Comparison of ENCODE assay signal across 8 mouse cellular contexts in genomic region chr9:120111156-120111945, GRCm38 (mm10). TPM values are rescaled to one million over a fixed set of nuclear protein-coding genes. Genes with fewer than 3 reads are reported as not detected.
DNase-seq lines count a peak whose midpoint lies in the region; ATAC-seq and TF ChIP-seq lines count a peak whose summit lies in the region.

No protein-coding gene starts in this region.

- H3K36me3 ChIP-seq in heart, embryonic 14.5 days (ENCODE audit: control insufficient read depth, insufficient read depth, low read length) = 0 out of 2 replicates have a peak, but pooled peaks cover under 1% of the 10 kb centered on the region
- peaks cover 0 to 29% of the 10 kb centered on the region in 2 experiments; a peak in 2 of 4 replicates for H3K36me3 ChIP-seq in MEL (ENCODE audit: control insufficient read depth in 1 of 2, insufficient read depth in 2 of 2, low read length in 2 of 2)
- H3K36me3 ChIP-seq in hindbrain, embryonic 12.5 days = no peaks in the 10 kb centered on the region
- no peaks in the 10 kb centered on the region for H3K36me3 ChIP-seq in midbrain, embryonic 11.5 days (ENCODE audit: control insufficient read depth, insufficient read depth, low read length)

- peak overlapping the region; percentile 85 for H3K4me2 ChIP-seq in heart, embryonic 14.5 days (ENCODE audit: low read length)
- H3K4me2 ChIP-seq in hindbrain, embryonic 12.5 days (replicated peaks) = peak overlapping the region; percentile 60
- peak overlapping the region; percentile 63 for H3K4me2 ChIP-seq in midbrain, embryonic 11.5 days

- no peak for TF ChIP-seq RAD21 in MEL (IDR thresholded peaks at IDR 0.05; ENCODE audit: low read depth, low read length)

- TF ChIP-seq CTCF in MEL (IDR thresholded peaks at IDR 0.05 in 2 of 3, conservative IDR thresholded peaks at IDR 0.05 in 1 of 3; ENCODE audit: control insufficient read depth in 1 of 3, insufficient read depth in 1 of 3, low read depth in 2 of 3, low read length in 3 of 3, poor library complexity in 1 of 3, severe bottlenecking in 1 of 3) = no peak; a peak in 1 of 6 replicates

- no peak for ATAC-seq in heart, embryonic 14.5 days (ENCODE audit: insufficient number of reproducible peaks, insufficient read depth, low FRiP score, low read depth)
- ATAC-seq in hindbrain, embryonic 12.5 days (ENCODE audit: low FRiP score) = no peak
- no peak for ATAC-seq in midbrain, embryonic 11.5 days (ENCODE audit: low FRiP score)

- H3K4me3 ChIP-seq in heart, embryonic 14.5 days (ENCODE audit: control insufficient read depth in 1 of 2, insufficient read depth in 1 of 2, low read depth in 1 of 2, low read length in 2 of 2) = peak overlapping the region; percentile 83 to 93
- H3K4me3 ChIP-seq in MEL (ENCODE audit: control insufficient read depth in 1 of 2, insufficient read depth in 1 of 2, low read depth in 2 of 2, low read length in 2 of 2) = peak overlapping the region; percentile 54 to 66
- peak overlapping the region; percentile 85 for H3K4me3 ChIP-seq in hindbrain, embryonic 12.5 days
- peak overlapping the region; percentile 78 for H3K4me3 ChIP-seq in midbrain, embryonic 11.5 days (ENCODE audit: low read depth, low read length)

- H3K4me1 ChIP-seq in heart, embryonic 14.5 days (ENCODE audit: control insufficient read depth in 2 of 2, insufficient read depth in 2 of 2, low read length in 2 of 2) = peaks cover 6 to 15% of the 10 kb centered on the region in 2 experiments
- H3K4me1 ChIP-seq in MEL (ENCODE audit: control insufficient read depth in 1 of 2, insufficient read depth in 2 of 2, low read length in 2 of 2) = peaks cover 14 to 31% of the 10 kb centered on the region in 2 experiments
- H3K4me1 ChIP-seq in hindbrain, embryonic 12.5 days = peaks cover 7% of the 10 kb centered on the region
- peaks cover 5% of the 10 kb centered on the region; the same call in 1 of the 2 replicates for H3K4me1 ChIP-seq in midbrain, embryonic 11.5 days (ENCODE audit: control insufficient read depth, insufficient read depth, low read length)

- no peak for TF ChIP-seq EP300 in MEL (IDR thresholded peaks at IDR 0.05; ENCODE audit: low read depth in 1 of 2, low read length in 2 of 2)

- H3K9me3 ChIP-seq in heart, embryonic 14.5 days (ENCODE audit: control insufficient read depth, low read length) = no peaks in the 10 kb centered on the region
- no peaks in the 10 kb centered on the region for H3K9me3 ChIP-seq in MEL (replicated peaks; ENCODE audit: insufficient read depth, low read length)
- H3K9me3 ChIP-seq in hindbrain, embryonic 12.5 days (replicated peaks) = no peaks in the 10 kb centered on the region
- H3K9me3 ChIP-seq in midbrain, embryonic 11.5 days (ENCODE audit: control insufficient read depth, low read length) = no peaks in the 10 kb centered on the region

- no peaks in the 10 kb centered on the region for H3K27me3 ChIP-seq in heart, embryonic 14.5 days (ENCODE audit: control insufficient read depth, insufficient read depth, low read length)
- no peaks in the 10 kb centered on the region for H3K27me3 ChIP-seq in MEL (ENCODE audit: control insufficient read depth in 1 of 2, insufficient read depth in 2 of 2, low read length in 2 of 2)
- H3K27me3 ChIP-seq in hindbrain, embryonic 12.5 days = no peaks in the 10 kb centered on the region
- no peaks in the 10 kb centered on the region for H3K27me3 ChIP-seq in midbrain, embryonic 11.5 days (ENCODE audit: control insufficient read depth, insufficient read depth, low read length)

- H3K27ac ChIP-seq in heart, embryonic 14.5 days (replicated peaks in 1 of 2; ENCODE audit: control insufficient read depth in 1 of 2, insufficient read depth in 1 of 2, low read depth in 2 of 2, low read length in 2 of 2) = peak overlapping the region; percentile 33 to 95; a peak in 3 of 4 replicates
- peak overlapping the region; percentile 97 for H3K27ac ChIP-seq in MEL (ENCODE audit: control insufficient read depth, low read depth, low read length)
- peak overlapping the region; percentile 94 for H3K27ac ChIP-seq in hindbrain, embryonic 12.5 days
- no peak overlapping the region for H3K27ac ChIP-seq in midbrain, embryonic 11.5 days (ENCODE audit: low read depth, low read length)

- H3K79me2 ChIP-seq in MEL (ENCODE audit: control insufficient read depth, insufficient read depth, low read length, poor library complexity) = peaks cover 27% of the 10 kb centered on the region

- DNase-seq in heart, postnatal 4 days = no peak
- DNase-seq in MEL (ENCODE audit: low read depth, low spot score) = no peak
- DNase-seq in midbrain, embryonic 11.5 days (ENCODE audit: low spot score, missing footprints) = no peak
- no peak for DNase-seq in right cerebral cortex, postnatal 36 days (ENCODE audit: low spot score in 2 of 2)
- DNase-seq in cerebellum, adult 11-12 months = no peak
- no peak for DNase-seq in adrenal gland, adult (ENCODE audit: inconsistent age in 2 of 2, low spot score in 1 of 2)

- no peak; a peak in 1 of 4 replicates for TF ChIP-seq POLR2A in MEL (IDR thresholded peaks at IDR 0.05; ENCODE audit: control insufficient read depth in 1 of 2, insufficient read depth in 1 of 2, low read depth in 1 of 2, low read length in 2 of 2, poor library complexity in 1 of 2)

- WGBS in heart, embryonic 14.5 days = 74% methylated on average over 15 of the region's 15 CpGs
- 82% methylated on average over 15 of the region's 15 CpGs for WGBS in hindbrain, embryonic 12.5 days
- 81% methylated on average over 15 of the region's 15 CpGs for WGBS in midbrain, embryonic 11.5 days

- peak overlapping the region; percentile 86 for H3K9ac ChIP-seq in heart, embryonic 14.5 days (ENCODE audit: low read length)
- H3K9ac ChIP-seq in MEL (ENCODE audit: control insufficient read depth, low read depth, low read length, poor library complexity, severe bottlenecking) = peak overlapping the region; percentile 76
- peak overlapping the region; percentile 51; the same call in 1 of the 2 replicates for H3K9ac ChIP-seq in hindbrain, embryonic 12.5 days
- H3K9ac ChIP-seq in midbrain, embryonic 11.5 days (ENCODE audit: low read length) = peak overlapping the region; percentile 81

TF ChIP-seq in MEL, 35 proteins besides CTCF, POLR2A, EP300 and RAD21 (continues in another document):
- TF ChIP-seq GATA1 (IDR thresholded peaks at IDR 0.05; ENCODE audit: low read depth, low read length) (no peak), NELFE (IDR thresholded peaks at IDR 0.05; ENCODE audit: low read depth, low read length) (no peak), MYC (IDR thresholded peaks at IDR 0.05; ENCODE audit: low read depth, low read length) (0 out of 2 replicates have a peak, but pooled peaks have one; percentile 56), USF1 (IDR thresholded peaks at IDR 0.05; ENCODE audit: low read depth, low read length) (peak; percentile 57; the same call in 1 of the 2 replicates), NRF1 (IDR thresholded peaks at IDR 0.05; ENCODE audit: insufficient read depth, low read depth, low read length, poor library complexity, severe bottlenecking) (no peak), HCFC1 (IDR thresholded peaks at IDR 0.05; ENCODE audit: low read depth, low read length) (no peak), TBP (IDR thresholded peaks at IDR 0.05; ENCODE audit: low read depth, low read length) (peak; percentile 12; the same call in 1 of the 2 replicates)

RNA-seq across cellular contexts. Expression of gene Slc25a38, which starts 1.2 kb away (rescaled TPM):
- 15.9 and 19.5 TPM in 2 replicates for polyA plus RNA-seq in heart, embryonic 14.5 days (2014; fragmentation: Nextera tagmentation; extraction: Ambion mirVana)
- total RNA-seq in heart, postnatal 4 days (2021) = 1 to 10 TPM; 8.3 to 8.8 TPM
- total RNA-seq in MEL (2012; rRNA removed) = 76.1 and 87.6 TPM in 2 replicates
- 10 to 100 TPM in 1 of 2 experiments, not detected in 1; 81.3 TPM for polyA plus RNA-seq in MEL (2012; ENCODE audit: insufficient read depth in 1 of 2, insufficient read length in 2 of 2, low read depth in 1 of 2, low replicate concordance in 2 of 2, missing spikeins in 1 of 2)
- 35.0 and 38.0 TPM in 2 replicates for polyA plus RNA-seq in hindbrain, embryonic 12.5 days (2016; fragmentation: Nextera tagmentation; extraction: Ambion mirVana)
- polyA plus RNA-seq in midbrain, embryonic 11.5 days (2014; fragmentation: Nextera tagmentation; extraction: Ambion mirVana) = 33.9 and 36.7 TPM in 2 replicates

RNA-seq across cellular contexts. Expression of gene Rpsa, which starts 16.1 kb away (rescaled TPM):
- polyA plus RNA-seq in heart, embryonic 14.5 days (2014; fragmentation: Nextera tagmentation; extraction: Ambion mirVana) = 1,085 and 1,200 TPM in 2 replicates
- total RNA-seq in heart, postnatal 4 days (2021) = 100 to 1,000 TPM; 837 to 845 TPM
- total RNA-seq in MEL (2012; rRNA removed) = 1,584 and 1,827 TPM in 2 replicates
- polyA plus RNA-seq in MEL (2012; ENCODE audit: insufficient read depth in 1 of 2, insufficient read length in 2 of 2, low read depth in 1 of 2, low replicate concordance in 2 of 2, missing spikeins in 1 of 2) = 1,000 to 10,000 TPM in 1 of 2 experiments, 100 to 1,000 TPM in 1; 726 to 4,532 TPM
- 793 and 930 TPM in 2 replicates for polyA plus RNA-seq in hindbrain, embryonic 12.5 days (2016; fragmentation: Nextera tagmentation; extraction: Ambion mirVana)
- polyA plus RNA-seq in midbrain, embryonic 11.5 days (2014; fragmentation: Nextera tagmentation; extraction: Ambion mirVana) = 1,378 and 1,482 TPM in 2 replicates

RNA-seq across cellular contexts. Expression of gene Ccr8, which starts 19.4 kb away (rescaled TPM):
- polyA plus RNA-seq in heart, embryonic 14.5 days (2014; fragmentation: Nextera tagmentation; extraction: Ambion mirVana) = 0.18 TPM in 1 of 2 replicates, not detected in the other
- total RNA-seq in heart, postnatal 4 days (2021) = not detected
- not detected in 2 replicates for total RNA-seq in MEL (2012; rRNA removed)
- not detected for polyA plus RNA-seq in MEL (2012; ENCODE audit: insufficient read depth in 1 of 2, insufficient read length in 2 of 2, low read depth in 1 of 2, low replicate concordance in 2 of 2, missing spikeins in 1 of 2)
- not detected in 2 replicates for polyA plus RNA-seq in hindbrain, embryonic 12.5 days (2016; fragmentation: Nextera tagmentation; extraction: Ambion mirVana)
- polyA plus RNA-seq in midbrain, embryonic 11.5 days (2014; fragmentation: Nextera tagmentation; extraction: Ambion mirVana) = not detected in 2 replicates

RNA-seq across cellular contexts. Expression of gene Mobp, which starts 38.2 kb away (rescaled TPM):
- polyA plus RNA-seq in heart, embryonic 14.5 days (2014; fragmentation: Nextera tagmentation; extraction: Ambion mirVana) = not detected in 2 replicates
- total RNA-seq in heart, postnatal 4 days (2021) = not detected
- total RNA-seq in MEL (2012; rRNA removed) = not detected in 2 replicates
- not detected for polyA plus RNA-seq in MEL (2012; ENCODE audit: insufficient read depth in 1 of 2, insufficient read length in 2 of 2, low read depth in 1 of 2, low replicate concordance in 2 of 2, missing spikeins in 1 of 2)
- polyA plus RNA-seq in hindbrain, embryonic 12.5 days (2016; fragmentation: Nextera tagmentation; extraction: Ambion mirVana) = not detected in 2 replicates
- polyA plus RNA-seq in midbrain, embryonic 11.5 days (2014; fragmentation: Nextera tagmentation; extraction: Ambion mirVana) = 0.26 and 0.82 TPM in 2 replicates

RNA-seq across cellular contexts. Expression of gene Cx3cr1, which starts 41.7 kb away (rescaled TPM):
- polyA plus RNA-seq in heart, embryonic 14.5 days (2014; fragmentation: Nextera tagmentation; extraction: Ambion mirVana) = 7.5 and 9.0 TPM in 2 replicates
- 1 to 10 TPM; 4.8 to 6.5 TPM for total RNA-seq in heart, postnatal 4 days (2021)
- total RNA-seq in MEL (2012; rRNA removed) = not detected in 2 replicates
- polyA plus RNA-seq in MEL (2012; ENCODE audit: insufficient read depth in 1 of 2, insufficient read length in 2 of 2, low read depth in 1 of 2, low replicate concordance in 2 of 2, missing spikeins in 1 of 2) = not detected
- 7.5 and 8.2 TPM in 2 replicates for polyA plus RNA-seq in hindbrain, embryonic 12.5 days (2016; fragmentation: Nextera tagmentation; extraction: Ambion mirVana)
- polyA plus RNA-seq in midbrain, embryonic 11.5 days (2014; fragmentation: Nextera tagmentation; extraction: Ambion mirVana) = 2.9 and 4.3 TPM in 2 replicates
